Comparison of ENCODE assay signal across 9 mouse cellular contexts in genomic region chr4:99119051-99119450, GRCm38 (mm10). TPM values are rescaled to one million over a fixed set of nuclear protein-coding genes. Genes with fewer than 3 reads are reported as not detected.
DNase-seq lines count a peak whose midpoint lies in the region; ATAC-seq and TF ChIP-seq lines count a peak whose summit lies in the region.
"Had no signal": no experiment of that assay in that cellular context is flagged by ENCODE, and none has a peak within 500 bp of the region (broad histone marks: within the 10 kb centered on the region; RNA-seq: fewer than 3 reads in every experiment).

No protein-coding gene starts in this region.

- H3K27me3 ChIP-seq in kidney, adult 2 months (replicated peaks; ENCODE audit: control insufficient read depth, insufficient read depth, low read length) = no peaks in the 10 kb centered on the region; the same call in 1 of the 2 replicates
- no peaks in the 10 kb centered on the region for H3K27me3 ChIP-seq in embryonic facial prominence, embryonic 11.5 days (ENCODE audit: control insufficient read depth, insufficient read depth, low read length)
- H3K27me3 ChIP-seq in hindbrain, postnatal 0 days (ENCODE audit: insufficient read depth, low read length) = no peaks in the 10 kb centered on the region
- no peaks in the 10 kb centered on the region for H3K27me3 ChIP-seq in midbrain, embryonic 16.5 days (ENCODE audit: control insufficient read depth, insufficient read depth, low read depth, low read length)

- peaks cover 16% of the 10 kb centered on the region for H3K4me1 ChIP-seq in kidney, adult 2 months (ENCODE audit: control insufficient read depth, insufficient read depth, low read length)
- H3K4me1 ChIP-seq in embryonic facial prominence, embryonic 11.5 days (ENCODE audit: control insufficient read depth, insufficient read depth, low read length) = no peaks in the 10 kb centered on the region
- H3K4me1 ChIP-seq in hindbrain, postnatal 0 days (ENCODE audit: insufficient read depth, low read length) = peaks cover 15% of the 10 kb centered on the region
- peaks cover 39% of the 10 kb centered on the region for H3K4me1 ChIP-seq in midbrain, embryonic 16.5 days (ENCODE audit: control insufficient read depth, insufficient read depth, low read length)

- H3K9ac ChIP-seq in embryonic facial prominence, embryonic 11.5 days (replicated peaks; ENCODE audit: low read length) = peak overlapping the region; percentile 10; the same call in 1 of the 2 replicates
- H3K9ac ChIP-seq in hindbrain, postnatal 0 days (replicated peaks; ENCODE audit: low read length) = no peak overlapping the region; the same call in 1 of the 2 replicates
- H3K9ac ChIP-seq in midbrain, embryonic 16.5 days (ENCODE audit: low read depth, low read length) = peak overlapping the region; percentile 31; the same call in 1 of the 2 replicates

- DNase-seq in kidney, adult 2 months = no peak
- DNase-seq in kidney, adult 18-20 months = no peak
- DNase-seq in embryonic facial prominence, embryonic 11.5 days (ENCODE audit: low spot score) = no peak
- DNase-seq in hindbrain, postnatal 0 days (ENCODE audit: low spot score) = no peak
- no peak for DNase-seq in urinary bladder, postnatal 10 days (ENCODE audit: low spot score)
- no peak for DNase-seq in kidney, adult 8-10 months
- DNase-seq: cerebellum, adult 9-10 months had no signal

- no peak for ATAC-seq in embryonic facial prominence, embryonic 11.5 days (replicated peaks; ENCODE audit: insufficient number of reproducible peaks, low FRiP score, low TSS enrichment, low read depth)
- no peak for ATAC-seq in hindbrain, postnatal 0 days
- ATAC-seq in midbrain, embryonic 16.5 days = no peak
- ATAC-seq in cerebellum, adult (ENCODE audit: insufficient number of reproducible peaks, low FRiP score, low TSS enrichment) = no peak

- no peak overlapping the region for H3K27ac ChIP-seq in kidney, adult 2 months (ENCODE audit: insufficient read depth, low read depth, low read length)
- no peak overlapping the region for H3K27ac ChIP-seq in embryonic facial prominence, embryonic 11.5 days (replicated peaks; ENCODE audit: low read depth, low read length)
- no peak overlapping the region for H3K27ac ChIP-seq in hindbrain, postnatal 0 days
- H3K27ac ChIP-seq in midbrain, embryonic 16.5 days (ENCODE audit: low read length) = no peak overlapping the region

- no peak for TF ChIP-seq POLR2A in kidney, adult 2 months (IDR thresholded peaks at IDR 0.05; ENCODE audit: low read depth, low read length)

- TF ChIP-seq CTCF in kidney, adult 2 months (conservative IDR thresholded peaks at IDR 0.05; ENCODE audit: insufficient read depth, insufficient read length, low read depth, low read length) = no peak
- TF ChIP-seq CTCF in hindbrain, postnatal 0 days (IDR thresholded peaks at IDR 0.05; ENCODE audit: low read depth) = no peak

- WGBS in kidney, adult 2 months = 61% methylated on average over 5 of the region's 5 CpGs
- 61% methylated on average over 5 of the region's 5 CpGs for WGBS in embryonic facial prominence, embryonic 11.5 days
- 46% methylated on average over 5 of the region's 5 CpGs for WGBS in hindbrain, postnatal 0 days
- WGBS in midbrain, embryonic 16.5 days = 53% methylated on average over 5 of the region's 5 CpGs

- H3K4me3 ChIP-seq in kidney, adult 2 months (ENCODE audit: insufficient read depth, low read depth, low read length) = peak overlapping the region; percentile 18; the same call in 1 of the 2 replicates
- 0 out of 2 replicates have a peak overlapping the region, but pooled peaks have one; percentile 1 for H3K4me3 ChIP-seq in embryonic facial prominence, embryonic 11.5 days (ENCODE audit: low read depth, low read length)
- peak overlapping the region; percentile 92 for H3K4me3 ChIP-seq in hindbrain, postnatal 0 days (ENCODE audit: low read length)
- H3K4me3 ChIP-seq in midbrain, embryonic 16.5 days (ENCODE audit: low read depth, low read length) = peak overlapping the region; percentile 34

- no peaks in the 10 kb centered on the region for H3K9me3 ChIP-seq in embryonic facial prominence, embryonic 11.5 days (replicated peaks; ENCODE audit: control insufficient read depth, low read length)
- no peaks in the 10 kb centered on the region for H3K9me3 ChIP-seq in hindbrain, postnatal 0 days (ENCODE audit: low read length)
- H3K9me3 ChIP-seq in midbrain, embryonic 16.5 days (replicated peaks; ENCODE audit: control insufficient read depth, low read length, poor library complexity, severe bottlenecking) = no peaks in the 10 kb centered on the region

- no peaks in the 10 kb centered on the region for H3K36me3 ChIP-seq in kidney, adult 2 months (ENCODE audit: control insufficient read depth, insufficient read depth, low read length)
- H3K36me3 ChIP-seq in embryonic facial prominence, embryonic 11.5 days (replicated peaks; ENCODE audit: control insufficient read depth, insufficient read depth, low read depth, low read length) = no peaks in the 10 kb centered on the region
- H3K36me3 ChIP-seq in hindbrain, postnatal 0 days (ENCODE audit: insufficient read depth, low read length) = no peaks in the 10 kb centered on the region
- no peaks in the 10 kb centered on the region for H3K36me3 ChIP-seq in midbrain, embryonic 16.5 days (ENCODE audit: control insufficient read depth, insufficient read depth, low read length)

- peak overlapping the region; percentile 6; the same call in 1 of the 2 replicates for H3K4me2 ChIP-seq in embryonic facial prominence, embryonic 11.5 days (ENCODE audit: low read depth, low read length)
- peak overlapping the region; percentile 67 for H3K4me2 ChIP-seq in hindbrain, postnatal 0 days (ENCODE audit: low read depth, low read length)
- H3K4me2 ChIP-seq in midbrain, embryonic 16.5 days (ENCODE audit: low read length) = peak overlapping the region; percentile 71

RNA-seq across cellular contexts. Expression of gene Dock7, which starts 1.7 kb away (rescaled TPM):
- 20.6 and 21.9 TPM in 2 replicates for polyA plus RNA-seq in kidney, adult 2 months (2012; rRNA removed)
- polyA plus RNA-seq in embryonic facial prominence, embryonic 11.5 days (2014; fragmentation: Nextera tagmentation; extraction: Ambion mirVana) = 94.9 and 106 TPM in 2 replicates
- total RNA-seq in hindbrain, postnatal 0 days (2014; rRNA removed) = 71.5 and 72.8 TPM in 2 replicates
- 29.3 and 31.4 TPM in 2 replicates for polyA plus RNA-seq in hindbrain, postnatal 0 days (2015; fragmentation: Nextera tagmentation; extraction: Ambion mirVana)
- polyA plus RNA-seq in midbrain, embryonic 16.5 days (2015; fragmentation: Nextera tagmentation; extraction: Ambion mirVana) = 64.4 and 74.4 TPM in 2 replicates

Comparison
In these comparisons a context has a peak if more than half of its experiments do, and no peak if none do; other contexts are left out.
1. H3K4me3 ChIP-seq: peak in every context shown above with its lines; median percentile 92 in hindbrain, postnatal 0 days; 34 in midbrain, embryonic 16.5 days; 18 in kidney, adult 2 months; 1 in embryonic facial prominence, embryonic 11.5 days.
2. H3K4me2 ChIP-seq: peak in every context shown above with its lines; median percentile 71 in midbrain, embryonic 16.5 days; 67 in hindbrain, postnatal 0 days; 6 in embryonic facial prominence, embryonic 11.5 days.